Mouse (Mus musculus) regulatory T cell (primary cell): ENCODE results near the gene Urgcp.

Experiments
- in situ Hi-C: fragments of 300-600 bp; cut with MboI, MseI; formaldehyde crosslinking; loops from one replicate; pipeline ENCODE4 v1.15.1; 2025; ENCODE audit warnings: high pct_unique_total_duplicates

The Urgcp gene

GRCm38 (mm10) chr11:5715630-5716105 lies 46.5 kb downstream of the Urgcp start, which contains the start of gene Mrps24:
TSS of gene Mrps24 (minus strand) at chr11:5715680.
- in situ Hi-C loops: no loop called here

GRCm38 (mm10) chr11:5715179-5715578 lies 47.0 kb downstream of the Urgcp start:
- in situ Hi-C loops: no loop called here

- in situ Hi-C loops: no loop called here
Measured at GRCm38 (mm10) chr11:5707530-5708353, 54.4 kb downstream of the Urgcp start.

- in situ Hi-C loops: no loop called here
Measured at GRCm38 (mm10) chr11:5706874-5707529, 55.2 kb downstream of the Urgcp start.

- in situ Hi-C loops: no loop called here
Measured at GRCm38 (mm10) chr11:5705972-5706371, 56.2 kb downstream of the Urgcp start.

GRCm38 (mm10) chr11:5703341-5703740 lies 58.8 kb downstream of the Urgcp start:
- in situ Hi-C loops: no loop called here

GRCm38 (mm10) chr11:5702957-5703332 lies 59.2 kb downstream of the Urgcp start:
- in situ Hi-C loops: no loop called here

- in situ Hi-C loops: no loop called here
Measured at GRCm38 (mm10) chr11:5702271-5702956, 59.8 kb downstream of the Urgcp start.

GRCm38 (mm10) chr11:5701821-5702220 lies 60.4 kb downstream of the Urgcp start:
- in situ Hi-C loops: no loop called here

- in situ Hi-C loops: no loop called here
Measured at GRCm38 (mm10) chr11:5701300-5701699, 60.9 kb downstream of the Urgcp start.

GRCm38 (mm10) chr11:5700808-5701207 lies 61.4 kb downstream of the Urgcp start:
- in situ Hi-C loops: no loop called here

GRCm38 (mm10) chr11:5691775-5692174 lies 70.4 kb downstream of the Urgcp start:
- in situ Hi-C loops: no loop called here

GRCm38 (mm10) chr11:5684283-5684682 lies 77.9 kb downstream of the Urgcp start:
- in situ Hi-C loops: no loop called here

- in situ Hi-C loops: no loop called here
Measured at GRCm38 (mm10) chr11:5682541-5682940, 79.6 kb downstream of the Urgcp start.
